Mouse (Mus musculus): ENCODE results near the gene Rbp2. TPM values are rescaled to one million over a fixed set of nuclear protein-coding genes. Genes with fewer than 3 reads are reported as not detected.

The Rbp2 gene
- polyA plus RNA-seq, 1 experiment from 2014 or later, result not detected

GRCm38 (mm10) chr9:98485020-98485419, 895 bp upstream of the Rbp2 start:
- Histone ChIP-seq H3K27me3 (ENCODE audit: control insufficient read depth, insufficient read depth, low read length) (no peaks in the 10 kb centered on the region), H3K4me1 (ENCODE audit: control insufficient read depth, insufficient read depth, low read length) (no peaks in the 10 kb centered on the region), H3K4me2 (ENCODE audit: low read length) (no peak overlapping the region), H3K9me3 (ENCODE audit: control insufficient read depth, low read length) (no peaks in the 10 kb centered on the region), H3K4me3 (replicated peaks; ENCODE audit: low read depth, low read length) (no peak overlapping the region), H3K27ac (replicated peaks; ENCODE audit: low read depth, low read length) (no peak overlapping the region), H3K36me3 (ENCODE audit: control insufficient read depth, insufficient read depth, low read length) (no peaks in the 10 kb centered on the region), H3K9ac (replicated peaks; ENCODE audit: low read length) (no peak overlapping the region)
- 86% methylated on average over 7 of the region's 7 CpGs for WGBS
- DNase-seq, result no peak
- ATAC-seq (ENCODE audit: low FRiP score, low TSS enrichment), result no peak

- DNase-seq (no peak), ATAC-seq (ENCODE audit: low FRiP score, low TSS enrichment) (no peak)
- no peak overlapping the region for H3K27ac ChIP-seq (replicated peaks; ENCODE audit: low read depth, low read length)
- no peak overlapping the region for H3K4me3 ChIP-seq (replicated peaks; ENCODE audit: low read depth, low read length)
- H3K4me2 ChIP-seq (ENCODE audit: low read length), result no peak overlapping the region
- WGBS, result 80% methylated on average over 6 of the region's 6 CpGs
- no peaks in the 10 kb centered on the region for H3K4me1 ChIP-seq (ENCODE audit: control insufficient read depth, insufficient read depth, low read length)
- H3K36me3 ChIP-seq (ENCODE audit: control insufficient read depth, insufficient read depth, low read length), result no peaks in the 10 kb centered on the region
- no peaks in the 10 kb centered on the region for H3K9me3 ChIP-seq (ENCODE audit: control insufficient read depth, low read length)
- no peaks in the 10 kb centered on the region for H3K27me3 ChIP-seq (ENCODE audit: control insufficient read depth, insufficient read depth, low read length)
- no peak overlapping the region for H3K9ac ChIP-seq (replicated peaks; ENCODE audit: low read length)
Observed at GRCm38 (mm10) chr9:98487273-98487672, 1.4 kb downstream of the Rbp2 start.

GRCm38 (mm10) chr9:98489532-98489931, 3.6 kb downstream of the Rbp2 start:
- Histone ChIP-seq H3K36me3 (ENCODE audit: control insufficient read depth, insufficient read depth, low read length) (no peaks in the 10 kb centered on the region), H3K27ac (replicated peaks; ENCODE audit: low read depth, low read length) (no peak overlapping the region), H3K9me3 (ENCODE audit: control insufficient read depth, low read length) (no peaks in the 10 kb centered on the region), H3K9ac (replicated peaks; ENCODE audit: low read length) (no peak overlapping the region), H3K4me1 (ENCODE audit: control insufficient read depth, insufficient read depth, low read length) (no peaks in the 10 kb centered on the region), H3K4me2 (ENCODE audit: low read length) (no peak overlapping the region), H3K27me3 (ENCODE audit: control insufficient read depth, insufficient read depth, low read length) (no peaks in the 10 kb centered on the region), H3K4me3 (replicated peaks; ENCODE audit: low read depth, low read length) (no peak overlapping the region)
- WGBS, result 91% methylated on average over 4 of the region's 4 CpGs
- ATAC-seq (ENCODE audit: low FRiP score, low TSS enrichment), result no peak
- no peak for DNase-seq

- ATAC-seq (ENCODE audit: low FRiP score, low TSS enrichment), result no peak
- Histone ChIP-seq H3K9ac (replicated peaks; ENCODE audit: low read length) (no peak overlapping the region), H3K4me2 (ENCODE audit: low read length) (no peak overlapping the region), H3K4me1 (ENCODE audit: control insufficient read depth, insufficient read depth, low read length) (no peaks in the 10 kb centered on the region), H3K4me3 (replicated peaks; ENCODE audit: low read depth, low read length) (no peak overlapping the region), H3K36me3 (ENCODE audit: control insufficient read depth, insufficient read depth, low read length) (no peaks in the 10 kb centered on the region), H3K9me3 (ENCODE audit: control insufficient read depth, low read length) (no peaks in the 10 kb centered on the region), H3K27ac (replicated peaks; ENCODE audit: low read depth, low read length) (no peak overlapping the region), H3K27me3 (ENCODE audit: control insufficient read depth, insufficient read depth, low read length) (no peaks in the 10 kb centered on the region)
- DNase-seq, result no peak
- WGBS, result 69% methylated on average over 4 of the region's 4 CpGs
Observed at GRCm38 (mm10) chr9:98490128-98490527, 4.2 kb downstream of the Rbp2 start.

GRCm38 (mm10) chr9:98491071-98491470, 5.2 kb downstream of the Rbp2 start:
- no peaks in the 10 kb centered on the region for H3K27me3 ChIP-seq (ENCODE audit: control insufficient read depth, insufficient read depth, low read length)
- no peak for DNase-seq

GRCm38 (mm10) chr9:98492212-98492611, 6.3 kb downstream of the Rbp2 start:
- DNase-seq, result no peak

More at GRCm38 (mm10) chr9:98491071-98491470, 5.2 kb downstream of the Rbp2 start:
- H3K4me3 ChIP-seq (replicated peaks; ENCODE audit: low read depth, low read length), result no peak overlapping the region
- no peaks in the 10 kb centered on the region for H3K36me3 ChIP-seq (ENCODE audit: control insufficient read depth, insufficient read depth, low read length)
- no peak overlapping the region for H3K9ac ChIP-seq (replicated peaks; ENCODE audit: low read length)
- no peaks in the 10 kb centered on the region for H3K9me3 ChIP-seq (ENCODE audit: control insufficient read depth, low read length)
- no peak overlapping the region for H3K4me2 ChIP-seq (ENCODE audit: low read length)
- no peak overlapping the region for H3K27ac ChIP-seq (replicated peaks; ENCODE audit: low read depth, low read length)
- WGBS, result 88% methylated on average over 5 of the region's 5 CpGs
- no peaks in the 10 kb centered on the region for H3K4me1 ChIP-seq (ENCODE audit: control insufficient read depth, insufficient read depth, low read length)
- ATAC-seq (ENCODE audit: low FRiP score, low TSS enrichment), result no peak

GRCm38 (mm10) chr9:98492821-98493220, 6.9 kb downstream of the Rbp2 start:
- H3K4me1 ChIP-seq (ENCODE audit: control insufficient read depth, insufficient read depth, low read length), result peaks cover 5% of the 10 kb centered on the region; the same call in 1 of the 2 replicates
- no peak overlapping the region for H3K9ac ChIP-seq (replicated peaks; ENCODE audit: low read length)
- 62% methylated on average over 1 of the region's 1 CpGs for WGBS
- H3K4me3 ChIP-seq (replicated peaks; ENCODE audit: low read depth, low read length), result no peak overlapping the region
- no peak for DNase-seq
- no peak overlapping the region for H3K27ac ChIP-seq (replicated peaks; ENCODE audit: low read depth, low read length)
- H3K4me2 ChIP-seq (ENCODE audit: low read length), result no peak overlapping the region
- H3K9me3 ChIP-seq (ENCODE audit: control insufficient read depth, low read length), result no peaks in the 10 kb centered on the region
- no peaks in the 10 kb centered on the region for H3K27me3 ChIP-seq (ENCODE audit: control insufficient read depth, insufficient read depth, low read length)
- ATAC-seq (ENCODE audit: low FRiP score, low TSS enrichment), result no peak
- no peaks in the 10 kb centered on the region for H3K36me3 ChIP-seq (ENCODE audit: control insufficient read depth, insufficient read depth, low read length)

More at GRCm38 (mm10) chr9:98492212-98492611, 6.3 kb downstream of the Rbp2 start:
- H3K9me3 ChIP-seq (ENCODE audit: control insufficient read depth, low read length), result no peaks in the 10 kb centered on the region
- no peaks in the 10 kb centered on the region for H3K36me3 ChIP-seq (ENCODE audit: control insufficient read depth, insufficient read depth, low read length)
- H3K27me3 ChIP-seq (ENCODE audit: control insufficient read depth, insufficient read depth, low read length), result no peaks in the 10 kb centered on the region
- no peak overlapping the region for H3K9ac ChIP-seq (replicated peaks; ENCODE audit: low read length)
- H3K4me1 ChIP-seq (ENCODE audit: control insufficient read depth, insufficient read depth, low read length), result no peaks in the 10 kb centered on the region
- no peak for ATAC-seq (ENCODE audit: low FRiP score, low TSS enrichment)
- no peak overlapping the region for H3K4me3 ChIP-seq (replicated peaks; ENCODE audit: low read depth, low read length)
- 85% methylated on average over 5 of the region's 5 CpGs for WGBS
- H3K27ac ChIP-seq (replicated peaks; ENCODE audit: low read depth, low read length), result no peak overlapping the region
- H3K4me2 ChIP-seq (ENCODE audit: low read length), result no peak overlapping the region

- Histone ChIP-seq H3K27me3 (ENCODE audit: control insufficient read depth, insufficient read depth, low read length) (no peaks in the 10 kb centered on the region), H3K9ac (replicated peaks; ENCODE audit: low read length) (no peak overlapping the region), H3K9me3 (ENCODE audit: control insufficient read depth, low read length) (no peaks in the 10 kb centered on the region), H3K4me1 (ENCODE audit: control insufficient read depth, insufficient read depth, low read length) (peaks cover 7% of the 10 kb centered on the region; the same call in 1 of the 2 replicates), H3K4me2 (ENCODE audit: low read length) (no peak overlapping the region), H3K27ac (replicated peaks; ENCODE audit: low read depth, low read length) (no peak overlapping the region), H3K36me3 (ENCODE audit: control insufficient read depth, insufficient read depth, low read length) (no peaks in the 10 kb centered on the region), H3K4me3 (replicated peaks; ENCODE audit: low read depth, low read length) (no peak overlapping the region)
- DNase-seq (no peak), ATAC-seq (ENCODE audit: low FRiP score, low TSS enrichment) (no peak)
- whole genome bisulfite sequencing, result 53% methylated on average over 7 of the region's 7 CpGs
Observed at GRCm38 (mm10) chr9:98497157-98497556, 11.2 kb downstream of the Rbp2 start.

- 66% methylated on average over 6 of the region's 6 CpGs for WGBS
- DNase-seq, result no peak
- Histone ChIP-seq H3K4me2 (ENCODE audit: low read length) (no peak overlapping the region), H3K36me3 (ENCODE audit: control insufficient read depth, insufficient read depth, low read length) (no peaks in the 10 kb centered on the region), H3K9ac (replicated peaks; ENCODE audit: low read length) (no peak overlapping the region), H3K4me1 (ENCODE audit: control insufficient read depth, insufficient read depth, low read length) (peaks cover 7% of the 10 kb centered on the region; the same call in 1 of the 2 replicates), H3K27ac (replicated peaks; ENCODE audit: low read depth, low read length) (no peak overlapping the region), H3K27me3 (ENCODE audit: control insufficient read depth, insufficient read depth, low read length) (no peaks in the 10 kb centered on the region), H3K9me3 (ENCODE audit: control insufficient read depth, low read length) (no peaks in the 10 kb centered on the region), H3K4me3 (replicated peaks; ENCODE audit: low read depth, low read length) (no peak overlapping the region)
- ATAC-seq (ENCODE audit: low FRiP score, low TSS enrichment), result no peak
Observed at GRCm38 (mm10) chr9:98497990-98498389, 12.1 kb downstream of the Rbp2 start.

Data from midbrain, embryonic 14.5 days (tissue).